Mouse (Mus musculus): ENCODE data around the gene Dpy19l3. TPM values are rescaled to one million over a fixed set of nuclear protein-coding genes. Genes with fewer than 3 reads are reported as not detected.

Gene Dpy19l3
- polyA plus RNA-seq, 1 experiment from 2014 or later: 9.0 TPM

- no peak overlapping the region for H3K27ac ChIP-seq
- peaks cover 57% of the 10 kb centered on the region for H3K36me3 ChIP-seq
- peaks cover 23% of the 10 kb centered on the region for H3K4me1 ChIP-seq
- 87% methylated on average over 8 of the region's 8 CpGs for WGBS (ENCODE audit: insufficient replicate concordance)
- no peaks in the 10 kb centered on the region for H3K9me3 ChIP-seq (replicated peaks)
- no peak for ATAC-seq
- no peak overlapping the region for H3K4me2 ChIP-seq
- no peak overlapping the region for H3K4me3 ChIP-seq
- no peak overlapping the region for H3K9ac ChIP-seq
- H3K27me3 ChIP-seq (replicated peaks): no peaks in the 10 kb centered on the region
Observed at GRCm38 (mm10) chr7:35772347-35772746, 18.1 kb upstream of the Dpy19l3 start.

GRCm38 (mm10) chr7:35771106-35771505 is 16.9 kb upstream of the Dpy19l3 start:
- Histone ChIP-seq H3K4me1 (peaks cover 23% of the 10 kb centered on the region), H3K27me3 (replicated peaks) (peaks cover 6% of the 10 kb centered on the region; the same call in 1 of the 2 replicates), H3K9me3 (replicated peaks) (no peaks in the 10 kb centered on the region), H3K36me3 (peaks cover 46% of the 10 kb centered on the region), H3K4me2 (no peak overlapping the region), H3K27ac (no peak overlapping the region), H3K4me3 (no peak overlapping the region), H3K9ac (no peak overlapping the region)
- ATAC-seq: peak; percentile 71

- Histone ChIP-seq H3K9me3 (replicated peaks) (no peaks in the 10 kb centered on the region), H3K27ac (no peak overlapping the region), H3K27me3 (replicated peaks) (peaks cover 6% of the 10 kb centered on the region; the same call in 1 of the 2 replicates), H3K4me3 (no peak overlapping the region), H3K4me1 (peaks cover 23% of the 10 kb centered on the region), H3K9ac (no peak overlapping the region), H3K4me2 (no peak overlapping the region), H3K36me3 (peaks cover 36% of the 10 kb centered on the region)
- ATAC-seq: peak; percentile 82
- WGBS (ENCODE audit: insufficient replicate concordance): 37% methylated on average over 7 of the region's 7 CpGs
Observed at GRCm38 (mm10) chr7:35770122-35770521, 15.9 kb upstream of the Dpy19l3 start.

- Histone ChIP-seq H3K9ac (no peak overlapping the region), H3K27me3 (replicated peaks) (peaks cover 6% of the 10 kb centered on the region; the same call in 1 of the 2 replicates), H3K36me3 (no peaks in the 10 kb centered on the region), H3K9me3 (replicated peaks) (no peaks in the 10 kb centered on the region), H3K27ac (no peak overlapping the region), H3K4me3 (no peak overlapping the region), H3K4me1 (no peaks in the 10 kb centered on the region), H3K4me2 (no peak overlapping the region)
- no peak for ATAC-seq
- 80% methylated on average over 11 of the region's 11 CpGs for WGBS (ENCODE audit: insufficient replicate concordance)
Observed at GRCm38 (mm10) chr7:35764461-35764860, 10.2 kb upstream of the Dpy19l3 start.

- Histone ChIP-seq H3K36me3 (no peaks in the 10 kb centered on the region), H3K9me3 (replicated peaks) (no peaks in the 10 kb centered on the region), H3K9ac (no peak overlapping the region), H3K27ac (no peak overlapping the region), H3K4me1 (no peaks in the 10 kb centered on the region), H3K4me3 (no peak overlapping the region), H3K4me2 (no peak overlapping the region), H3K27me3 (replicated peaks) (peaks cover 3% of the 10 kb centered on the region; the same call in 1 of the 2 replicates)
- 50% methylated on average over 5 of the region's 5 CpGs for WGBS (ENCODE audit: insufficient replicate concordance)
- no peak for ATAC-seq
Observed at GRCm38 (mm10) chr7:35761801-35762200, 7.5 kb upstream of the Dpy19l3 start.

- WGBS (ENCODE audit: insufficient replicate concordance): 6% methylated on average over 2 of the region's 2 CpGs
- H3K36me3 ChIP-seq: no peaks in the 10 kb centered on the region
Observed at GRCm38 (mm10) chr7:35759602-35760001, 5.3 kb upstream of the Dpy19l3 start.

GRCm38 (mm10) chr7:35756510-35757440 is 2.5 kb upstream of the Dpy19l3 start:
- Histone ChIP-seq H3K27me3 (replicated peaks) (no peaks in the 10 kb centered on the region), H3K9ac (no peak overlapping the region), H3K27ac (no peak overlapping the region), H3K9me3 (replicated peaks) (no peaks in the 10 kb centered on the region), H3K4me3 (no peak overlapping the region), H3K4me2 (peak overlapping the region; percentile 24; the same call in 1 of the 2 replicates), H3K36me3 (0 out of 2 replicates have a peak, but pooled peaks cover 3% of the 10 kb centered on the region), H3K4me1 (peaks cover 17% of the 10 kb centered on the region)
- 29% methylated on average over 14 of the region's 14 CpGs for WGBS (ENCODE audit: insufficient replicate concordance)
- ATAC-seq: no peak

More at GRCm38 (mm10) chr7:35759602-35760001, 5.3 kb upstream of the Dpy19l3 start:
- Histone ChIP-seq H3K4me1 (0 out of 2 replicates have a peak, but pooled peaks cover 4% of the 10 kb centered on the region), H3K27me3 (replicated peaks) (no peaks in the 10 kb centered on the region), H3K27ac (no peak overlapping the region), H3K9me3 (replicated peaks) (no peaks in the 10 kb centered on the region), H3K9ac (no peak overlapping the region), H3K4me3 (no peak overlapping the region), H3K4me2 (no peak overlapping the region)
- no peak for ATAC-seq

- ATAC-seq: no peak
- Histone ChIP-seq H3K9ac (peak overlapping the region; percentile 71; the same call in 1 of the 2 replicates), H3K4me3 (peak overlapping the region; percentile 79), H3K27ac (no peak overlapping the region), H3K4me1 (peaks cover 17% of the 10 kb centered on the region), H3K27me3 (replicated peaks) (no peaks in the 10 kb centered on the region), H3K4me2 (peak overlapping the region; percentile 98), H3K36me3 (peaks cover 10% of the 10 kb centered on the region; the same call in 1 of the 2 replicates), H3K9me3 (replicated peaks) (no peaks in the 10 kb centered on the region)
- 58% methylated on average over 4 of the region's 4 CpGs for WGBS (ENCODE audit: insufficient replicate concordance)
Observed at GRCm38 (mm10) chr7:35754886-35755168, 573 bp upstream of the Dpy19l3 start.

GRCm38 (mm10) chr7:35753319-35754032 is 778 bp downstream of the Dpy19l3 start:
- Histone ChIP-seq H3K4me2 (peak overlapping the region; percentile 98), H3K4me1 (peaks cover 17% of the 10 kb centered on the region), H3K36me3 (peaks cover 22% of the 10 kb centered on the region; the same call in 1 of the 2 replicates), H3K27ac (0 out of 2 replicates have a peak overlapping the region, but pooled peaks have one; percentile 21), H3K9me3 (replicated peaks) (no peaks in the 10 kb centered on the region), H3K9ac (peak overlapping the region; percentile 71), H3K27me3 (replicated peaks) (no peaks in the 10 kb centered on the region), H3K4me3 (peak overlapping the region; percentile 79)
- WGBS (ENCODE audit: insufficient replicate concordance): 7% methylated on average over 15 of the region's 15 CpGs
- peak; percentile 9; the same call in 1 of the 2 replicates for ATAC-seq

- 71% methylated on average over 9 of the region's 9 CpGs for WGBS (ENCODE audit: insufficient replicate concordance)
- no peak for ATAC-seq
- no peak overlapping the region for H3K4me3 ChIP-seq
Observed at GRCm38 (mm10) chr7:35750873-35751272, 3.4 kb downstream of the Dpy19l3 start.

GRCm38 (mm10) chr7:35747397-35747964 is 6.8 kb downstream of the Dpy19l3 start:
- peaks cover 42% of the 10 kb centered on the region for H3K36me3 ChIP-seq
- WGBS (ENCODE audit: insufficient replicate concordance): 89% methylated on average over 14 of the region's 14 CpGs
- ATAC-seq: no peak
- no peak overlapping the region for H3K4me3 ChIP-seq
- no peaks in the 10 kb centered on the region for H3K4me1 ChIP-seq
- no peaks in the 10 kb centered on the region for H3K9me3 ChIP-seq (replicated peaks)
- no peak overlapping the region for H3K9ac ChIP-seq
- no peaks in the 10 kb centered on the region for H3K27me3 ChIP-seq (replicated peaks)
- H3K4me2 ChIP-seq: no peak overlapping the region
- no peak overlapping the region for H3K27ac ChIP-seq

More at GRCm38 (mm10) chr7:35750873-35751272, 3.4 kb downstream of the Dpy19l3 start:
- no peaks in the 10 kb centered on the region for H3K27me3 ChIP-seq (replicated peaks)
- H3K4me1 ChIP-seq: peaks cover 17% of the 10 kb centered on the region
- no peak overlapping the region for H3K4me2 ChIP-seq
- H3K27ac ChIP-seq: no peak overlapping the region
- H3K36me3 ChIP-seq: peaks cover 42% of the 10 kb centered on the region
- H3K9me3 ChIP-seq (replicated peaks): no peaks in the 10 kb centered on the region
- H3K9ac ChIP-seq: no peak overlapping the region
